Mouse (Mus musculus): Measurements from ENCODE around the gene Rgs5. TPM values are rescaled to one million over a fixed set of nuclear protein-coding genes. Genes with fewer than 3 reads are reported as not detected.

The Rgs5 gene
- total RNA-seq, 1 experiment = 0.76 TPM

GRCm38 (mm10) chr1:169704395-169705087 is 49.2 kb downstream of the Rgs5 start:
- Histone ChIP-seq H3K27ac (ENCODE audit: insufficient read depth, low read depth, low read length, poor library complexity, severe bottlenecking) (no peak overlapping the region), H3K4me3 (ENCODE audit: insufficient read depth in 1 of 2, low read depth in 1 of 2, low read length in 2 of 2, poor library complexity in 1 of 2, severe bottlenecking in 1 of 2) (no peak overlapping the region), H3K4me1 (ENCODE audit: control insufficient read depth in 2 of 2, insufficient read depth in 2 of 2, low read length in 2 of 2, poor library complexity in 1 of 2) (no peaks in the 10 kb centered on the region), H3K9ac (ENCODE audit: insufficient read depth, low read depth, low read length, poor library complexity, severe bottlenecking) (no peak overlapping the region), H3K9me3 (ENCODE audit: control insufficient read depth, insufficient read depth, low read depth, low read length) (no peaks in the 10 kb centered on the region), H3K36me3 (ENCODE audit: control insufficient read depth, insufficient read depth, low read length, poor library complexity, severe bottlenecking) (no peaks in the 10 kb centered on the region)
- DNase-seq (ENCODE audit: low read depth, low spot score) = no peak
- in situ Hi-C loops (cut with MboI; ENCODE audit: low sequenced_read_pairs in 2 of 2, unreplicated experiment in 2 of 2) = no loop called here
- TF ChIP-seq ZC3H11A (IDR thresholded peaks at IDR 0.05; ENCODE audit: borderline replicate concordance, low read depth, low read length) (no peak), MAFK (IDR thresholded peaks at IDR 0.05; ENCODE audit: insufficient read depth, low read depth, low read length) (no peak), HCFC1 (IDR thresholded peaks at IDR 0.05; ENCODE audit: borderline replicate concordance, insufficient read depth, low read length) (no peak), ZNF384 (IDR thresholded peaks at IDR 0.05; ENCODE audit: low read depth, low read length) (no peak), CHD2 (IDR thresholded peaks at IDR 0.05; ENCODE audit: low read depth, low read length) (no peak)

GRCm38 (mm10) chr1:169721836-169722235 is 66.5 kb downstream of the Rgs5 start:
- TF ChIP-seq CHD2 (IDR thresholded peaks at IDR 0.05; ENCODE audit: low read depth, low read length) = no peak
- no peak for TF ChIP-seq HCFC1 (IDR thresholded peaks at IDR 0.05; ENCODE audit: borderline replicate concordance, insufficient read depth, low read length)
- no peak for TF ChIP-seq ZNF384 (IDR thresholded peaks at IDR 0.05; ENCODE audit: low read depth, low read length)
- TF ChIP-seq MAFK (IDR thresholded peaks at IDR 0.05; ENCODE audit: insufficient read depth, low read depth, low read length) = no peak
- TF ChIP-seq ZC3H11A (IDR thresholded peaks at IDR 0.05; ENCODE audit: borderline replicate concordance, low read depth, low read length) = no peak
- Histone ChIP-seq H3K4me1 (ENCODE audit: control insufficient read depth in 2 of 2, insufficient read depth in 2 of 2, low read length in 2 of 2, poor library complexity in 1 of 2) (no peaks in the 10 kb centered on the region), H3K27ac (ENCODE audit: insufficient read depth, low read depth, low read length, poor library complexity, severe bottlenecking) (no peak overlapping the region), H3K9ac (ENCODE audit: insufficient read depth, low read depth, low read length, poor library complexity, severe bottlenecking) (no peak overlapping the region), H3K4me3 (ENCODE audit: insufficient read depth in 1 of 2, low read depth in 1 of 2, low read length in 2 of 2, poor library complexity in 1 of 2, severe bottlenecking in 1 of 2) (no peak overlapping the region), H3K9me3 (ENCODE audit: control insufficient read depth, insufficient read depth, low read depth, low read length) (no peaks in the 10 kb centered on the region), H3K36me3 (ENCODE audit: control insufficient read depth, insufficient read depth, low read length, poor library complexity, severe bottlenecking) (no peaks in the 10 kb centered on the region)
- in situ Hi-C loops (cut with MboI; ENCODE audit: low sequenced_read_pairs in 2 of 2, unreplicated experiment in 2 of 2) = no loop called here
- no peak for DNase-seq (ENCODE audit: low read depth, low spot score)

GRCm38 (mm10) chr1:169726319-169726718 is 71.0 kb downstream of the Rgs5 start:
- Histone ChIP-seq H3K27ac (ENCODE audit: insufficient read depth, low read depth, low read length, poor library complexity, severe bottlenecking) (no peak overlapping the region), H3K4me3 (ENCODE audit: insufficient read depth in 1 of 2, low read depth in 1 of 2, low read length in 2 of 2, poor library complexity in 1 of 2, severe bottlenecking in 1 of 2) (no peak overlapping the region), H3K4me1 (ENCODE audit: control insufficient read depth in 2 of 2, insufficient read depth in 2 of 2, low read length in 2 of 2, poor library complexity in 1 of 2) (no peaks in the 10 kb centered on the region), H3K36me3 (ENCODE audit: control insufficient read depth, insufficient read depth, low read length, poor library complexity, severe bottlenecking) (no peaks in the 10 kb centered on the region), H3K9ac (ENCODE audit: insufficient read depth, low read depth, low read length, poor library complexity, severe bottlenecking) (no peak overlapping the region), H3K9me3 (ENCODE audit: control insufficient read depth, insufficient read depth, low read depth, low read length) (no peaks in the 10 kb centered on the region)
- TF ChIP-seq ZNF384 (IDR thresholded peaks at IDR 0.05; ENCODE audit: low read depth, low read length) = no peak
- no peak for TF ChIP-seq ZC3H11A (IDR thresholded peaks at IDR 0.05; ENCODE audit: borderline replicate concordance, low read depth, low read length)
- in situ Hi-C loops (cut with MboI; ENCODE audit: low sequenced_read_pairs in 2 of 2, unreplicated experiment in 2 of 2) = no loop called here
- no peak for DNase-seq (ENCODE audit: low read depth, low spot score)

GRCm38 (mm10) chr1:169730599-169731100 is 75.3 kb downstream of the Rgs5 start:
- Histone ChIP-seq H3K27ac (ENCODE audit: insufficient read depth, low read depth, low read length, poor library complexity, severe bottlenecking) (no peak overlapping the region), H3K36me3 (ENCODE audit: control insufficient read depth, insufficient read depth, low read length, poor library complexity, severe bottlenecking) (no peaks in the 10 kb centered on the region), H3K4me3 (ENCODE audit: insufficient read depth in 1 of 2, low read depth in 1 of 2, low read length in 2 of 2, poor library complexity in 1 of 2, severe bottlenecking in 1 of 2) (no peak overlapping the region), H3K4me1 (ENCODE audit: control insufficient read depth in 2 of 2, insufficient read depth in 2 of 2, low read length in 2 of 2, poor library complexity in 1 of 2) (no peaks in the 10 kb centered on the region), H3K9me3 (ENCODE audit: control insufficient read depth, insufficient read depth, low read depth, low read length) (no peaks in the 10 kb centered on the region), H3K9ac (ENCODE audit: insufficient read depth, low read depth, low read length, poor library complexity, severe bottlenecking) (no peak overlapping the region)
- TF ChIP-seq MAFK (IDR thresholded peaks at IDR 0.05; ENCODE audit: insufficient read depth, low read depth, low read length) = no peak
- TF ChIP-seq HCFC1 (IDR thresholded peaks at IDR 0.05; ENCODE audit: borderline replicate concordance, insufficient read depth, low read length) = no peak
- TF ChIP-seq ZC3H11A (IDR thresholded peaks at IDR 0.05; ENCODE audit: borderline replicate concordance, low read depth, low read length) = no peak
- DNase-seq (ENCODE audit: low read depth, low spot score) = no peak
- in situ Hi-C loops (cut with MboI; ENCODE audit: low sequenced_read_pairs in 2 of 2, unreplicated experiment in 2 of 2) = no loop called here

- DNase-seq (ENCODE audit: low read depth, low spot score) = no peak
- Histone ChIP-seq H3K4me1 (ENCODE audit: control insufficient read depth in 2 of 2, insufficient read depth in 2 of 2, low read length in 2 of 2, poor library complexity in 1 of 2) (no peaks in the 10 kb centered on the region), H3K27ac (ENCODE audit: insufficient read depth, low read depth, low read length, poor library complexity, severe bottlenecking) (no peak overlapping the region), H3K36me3 (ENCODE audit: control insufficient read depth, insufficient read depth, low read length, poor library complexity, severe bottlenecking) (no peaks in the 10 kb centered on the region), H3K4me3 (ENCODE audit: insufficient read depth in 1 of 2, low read depth in 1 of 2, low read length in 2 of 2, poor library complexity in 1 of 2, severe bottlenecking in 1 of 2) (no peak overlapping the region), H3K9me3 (ENCODE audit: control insufficient read depth, insufficient read depth, low read depth, low read length) (no peaks in the 10 kb centered on the region), H3K9ac (ENCODE audit: insufficient read depth, low read depth, low read length, poor library complexity, severe bottlenecking) (no peak overlapping the region)
- no peak for TF ChIP-seq ZC3H11A (IDR thresholded peaks at IDR 0.05; ENCODE audit: borderline replicate concordance, low read depth, low read length)
- no peak for TF ChIP-seq CHD2 (IDR thresholded peaks at IDR 0.05; ENCODE audit: low read depth, low read length)
- no peak for TF ChIP-seq MAFK (IDR thresholded peaks at IDR 0.05; ENCODE audit: insufficient read depth, low read depth, low read length)
- TF ChIP-seq ZNF384 (IDR thresholded peaks at IDR 0.05; ENCODE audit: low read depth, low read length) = no peak
- TF ChIP-seq HCFC1 (IDR thresholded peaks at IDR 0.05; ENCODE audit: borderline replicate concordance, insufficient read depth, low read length) = no peak
- in situ Hi-C loops (cut with MboI; ENCODE audit: low sequenced_read_pairs in 2 of 2, unreplicated experiment in 2 of 2) = no loop called here
Observed at GRCm38 (mm10) chr1:169736139-169736538, 80.8 kb downstream of the Rgs5 start.

Measured in ES-E14 (cell line).